Mouse (Mus musculus) mature B cell (primary cell): ENCODE measurements around the gene Akap14.
"Not testable (repeated sequence)": the region's sequence is repeated elsewhere in the genome, so short reads cannot be mapped to it uniquely, and the experiment has no call there.

Experiments used
- in situ Hi-C: fragments of 300-500 bp; cut with MboI; formaldehyde crosslinking; loops from 2 replicates; pipeline ENCODE4 v1.14.3; 2019

Akap14 gene

GRCm38 (mm10) chrX:37168742-37169141, at the start of gene Akap14:
Gene Akap14 (minus strand): TSS chrX:37168842.
- in situ Hi-C loops = no loop called here

DNA sequence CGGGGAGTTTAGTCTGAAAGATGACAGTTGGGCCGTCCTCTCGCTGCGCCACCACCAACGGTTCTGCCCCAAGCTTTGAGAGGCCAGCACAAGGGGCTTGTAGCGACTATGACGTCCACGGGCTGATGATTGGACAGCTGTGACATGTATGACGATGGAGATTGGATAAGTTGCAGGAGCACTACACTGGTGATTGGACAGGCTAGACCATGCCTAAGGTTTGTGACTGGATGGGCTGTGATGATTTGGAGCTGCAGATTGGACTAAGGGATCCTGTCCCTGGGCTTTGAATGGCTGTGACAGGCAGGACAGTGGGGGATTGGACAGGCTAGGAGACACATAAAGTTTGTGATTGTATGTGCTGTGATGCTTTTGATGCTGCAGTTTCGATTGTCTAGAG, 42.3 kb upstream of the Akap14 start, which contains the start of gene Gm9:
TSS of gene Gm9 (minus strand) at position 101 of the 400 bp plus-strand sequence.
- in situ Hi-C loops = no loop called here

DNA sequence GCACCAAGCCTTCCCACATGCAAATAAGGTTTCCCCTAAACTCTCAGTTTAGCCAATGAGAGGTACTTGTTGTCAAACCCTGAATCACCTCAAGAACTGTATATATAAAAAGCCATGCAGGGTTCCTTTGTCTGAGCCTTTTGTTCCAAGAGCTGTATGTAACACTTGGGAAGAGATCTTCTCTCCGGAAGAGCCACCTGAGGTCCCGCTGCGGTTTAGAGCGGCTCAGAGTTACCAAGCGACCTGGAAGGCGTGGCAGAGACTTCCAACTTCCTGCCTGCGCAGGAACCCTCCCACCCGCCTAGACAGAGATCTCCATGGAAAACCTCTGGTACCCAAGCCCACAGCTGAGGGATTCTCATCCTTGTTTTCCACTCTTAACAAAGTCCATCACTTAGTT, 30.0 kb upstream of the Akap14 start:
- in situ Hi-C loops = no loop called here

DNA sequence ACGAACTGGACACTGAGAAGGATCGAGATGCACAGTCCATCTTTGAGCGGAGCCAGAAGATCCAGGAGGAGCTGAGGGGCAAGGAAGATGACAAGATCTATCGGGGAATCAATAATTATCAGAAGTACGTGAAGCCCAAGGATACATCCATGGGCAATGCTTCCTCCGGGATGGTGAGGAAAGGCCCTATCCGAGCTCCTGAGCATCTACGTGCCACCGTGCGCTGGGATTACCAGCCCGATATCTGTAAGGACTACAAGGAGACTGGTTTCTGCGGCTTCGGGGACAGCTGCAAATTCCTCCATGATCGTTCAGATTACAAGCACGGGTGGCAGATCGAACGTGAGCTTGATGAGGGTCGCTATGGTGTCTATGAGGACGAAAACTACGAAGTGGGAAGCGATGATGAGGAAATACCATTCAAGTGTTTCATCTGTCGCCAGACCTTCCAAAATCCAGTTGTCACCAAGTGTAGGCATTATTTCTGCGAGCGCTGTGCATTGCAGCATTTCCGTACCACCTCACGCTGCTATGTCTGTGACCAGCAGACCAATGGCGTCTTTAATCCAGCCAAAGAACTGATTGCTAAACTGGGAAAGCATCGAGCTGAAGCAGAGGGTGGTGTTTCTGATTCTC, 23.2 kb upstream of the Akap14 start:
- in situ Hi-C loops = no loop called here

GRCm38 (mm10) chrX:37191105-37191743, 22.6 kb upstream of the Akap14 start, which contains the start of the genes Ndufa1 and Rnf113a1:
Gene Ndufa1 (minus strand): TSS chrX:37191163.
Gene Rnf113a1 (plus strand): TSS chrX:37191245.
- in situ Hi-C loops = no loop called here

GRCm38 (mm10) chrX:37190755-37191104, 22.1 kb upstream of the Akap14 start:
- in situ Hi-C loops = no loop called here

DNA sequence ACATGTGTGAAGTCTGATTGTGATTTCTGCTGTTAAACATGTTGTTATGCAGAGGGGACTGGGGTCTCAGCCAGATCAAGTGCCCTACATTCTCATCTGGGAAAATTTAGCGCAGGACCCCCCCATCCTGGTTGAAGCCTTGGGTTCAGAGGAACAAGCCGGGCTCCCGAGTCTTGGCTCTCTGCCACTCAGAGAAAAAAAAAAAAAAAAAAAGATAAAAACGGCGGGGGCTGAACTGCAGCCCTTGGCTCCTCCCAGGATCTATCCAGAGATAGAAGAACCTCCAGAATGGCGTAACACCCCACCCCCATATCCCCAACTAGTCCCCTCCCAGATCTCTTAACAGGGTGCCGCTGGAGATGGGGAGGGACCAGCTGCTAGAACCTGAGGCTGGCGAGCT, 15.8 kb upstream of the Akap14 start:
- in situ Hi-C loops = not testable (repeated sequence)

DNA sequence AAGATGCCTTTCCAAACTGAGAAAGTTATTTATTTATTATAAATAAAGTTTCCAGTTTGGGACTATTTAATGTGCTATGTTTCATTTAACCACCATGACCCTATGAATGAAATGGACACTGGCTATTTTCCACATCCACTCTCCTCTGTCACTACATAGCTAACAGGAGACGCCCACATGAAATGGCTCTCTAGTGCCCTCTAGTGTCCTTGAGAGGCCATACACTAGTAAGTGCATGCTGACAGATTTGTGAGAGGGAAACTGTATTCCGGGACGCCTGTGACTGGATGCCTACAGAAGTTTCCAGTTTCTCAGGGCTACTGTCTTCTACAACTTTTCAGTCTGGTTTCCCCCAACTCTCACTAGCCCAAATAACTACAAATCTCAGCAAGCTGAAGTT, 1.6 kb downstream of the Akap14 start:
- in situ Hi-C loops = no loop called here

DNA sequence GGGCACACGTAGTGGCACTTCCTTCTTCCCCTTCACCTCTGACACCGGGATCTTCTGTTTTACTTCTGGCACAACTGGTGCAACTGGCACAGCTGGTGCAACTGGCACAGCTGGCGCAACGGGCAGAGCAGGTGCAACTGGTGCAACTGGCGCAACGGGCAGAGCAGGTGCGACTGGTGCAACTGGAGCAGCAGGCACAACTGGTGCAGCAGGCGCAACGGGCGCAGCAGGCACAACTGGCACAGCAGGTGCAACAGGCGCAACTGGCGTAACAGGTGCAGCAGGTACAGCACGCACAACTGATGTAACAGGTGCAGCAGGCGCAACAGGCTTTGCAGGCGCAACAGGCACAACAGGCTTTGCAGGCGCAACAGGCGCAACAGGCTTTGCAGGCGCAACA, 5.5 kb downstream of the Akap14 start:
- in situ Hi-C loops = no loop called here

- in situ Hi-C loops = no loop called here
These were observed 7.5 kb downstream of the Akap14 start for GRCm38 (mm10) chrX:37161169-37161568.

DNA sequence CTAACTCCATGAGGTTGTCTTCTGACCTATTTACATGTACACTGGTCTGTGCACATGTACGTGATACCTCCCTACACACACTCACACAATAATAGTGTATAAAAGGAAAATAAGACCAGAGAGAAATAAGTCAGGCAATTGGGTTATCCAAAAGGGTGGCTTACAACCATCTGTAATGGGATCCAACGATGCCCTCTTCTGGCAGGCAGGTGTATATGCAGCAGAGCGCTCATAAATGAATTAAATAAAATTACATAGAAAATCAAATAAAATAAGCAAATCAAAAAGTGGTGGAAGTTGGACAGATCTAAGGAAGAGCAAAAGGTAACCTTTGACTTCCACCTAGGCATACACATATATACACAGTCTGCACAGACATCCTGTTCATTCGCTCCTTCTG, 10.8 kb downstream of the Akap14 start:
- in situ Hi-C loops = no loop called here

- in situ Hi-C loops = no loop called here
These were observed 23.7 kb downstream of the Akap14 start for GRCm38 (mm10) chrX:37144954-37145353.

- in situ Hi-C loops = not testable (repeated sequence)
These were observed 24.1 kb downstream of the Akap14 start for GRCm38 (mm10) chrX:37144498-37144897.

DNA sequence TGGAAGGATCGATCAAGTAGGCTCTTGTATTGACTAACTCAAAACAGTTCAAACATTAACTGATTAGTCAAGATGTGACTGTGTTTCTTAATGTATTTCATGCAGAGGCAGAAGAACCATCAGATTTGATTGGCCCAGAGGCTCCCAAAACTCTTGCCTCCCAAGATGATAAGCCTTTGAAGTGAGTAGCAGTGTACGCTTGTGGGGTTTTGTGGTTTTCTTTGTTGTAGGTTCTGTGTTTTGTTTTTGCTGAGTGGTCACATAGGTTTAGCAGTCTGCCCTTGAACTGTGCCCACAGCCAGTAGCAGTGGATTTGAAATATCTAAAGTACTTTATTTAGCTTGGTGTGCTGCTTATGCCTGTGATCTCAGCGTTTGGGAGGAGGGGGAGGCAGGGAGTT, 26.9 kb downstream of the Akap14 start:
- in situ Hi-C loops = no loop called here

DNA sequence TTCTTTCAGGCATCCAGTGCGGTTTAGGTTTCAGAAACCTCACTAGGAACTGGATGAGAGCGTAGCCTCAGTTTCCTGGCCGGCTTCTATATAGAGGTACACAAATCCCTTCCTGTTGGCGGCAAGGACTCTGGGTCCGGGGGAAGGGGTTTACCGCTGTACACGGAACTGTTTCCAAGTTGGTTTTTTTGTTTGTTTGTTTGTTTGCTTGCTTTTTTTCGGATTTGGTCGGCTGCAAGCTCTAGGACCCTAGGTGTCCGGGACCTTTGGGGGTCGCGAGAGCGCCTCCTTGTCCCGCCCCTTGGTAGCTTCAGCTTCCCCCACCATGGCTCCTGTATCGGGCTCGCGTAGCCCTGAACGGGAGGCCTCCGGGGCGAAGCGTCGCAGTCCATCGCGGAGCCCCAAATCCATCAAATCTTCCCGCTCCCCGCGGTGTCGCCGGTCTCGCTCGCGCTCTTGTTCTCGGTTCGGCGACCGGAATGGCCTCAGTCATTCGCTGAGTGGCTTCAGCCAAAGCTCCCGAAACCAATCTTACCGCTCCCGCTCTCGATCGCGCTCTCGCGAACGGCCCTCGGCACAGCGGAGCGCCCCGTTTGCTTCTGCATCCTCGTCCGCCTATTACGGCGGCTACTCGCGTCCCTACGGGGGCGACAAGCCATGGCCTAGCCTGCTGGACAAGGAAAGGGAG, 41.8 kb downstream of the Akap14 start, which contains the start of gene Nkap:
TSS of gene Nkap (plus strand) at position 125 of the 688 bp plus-strand sequence.
- in situ Hi-C loops = no loop called here

DNA sequence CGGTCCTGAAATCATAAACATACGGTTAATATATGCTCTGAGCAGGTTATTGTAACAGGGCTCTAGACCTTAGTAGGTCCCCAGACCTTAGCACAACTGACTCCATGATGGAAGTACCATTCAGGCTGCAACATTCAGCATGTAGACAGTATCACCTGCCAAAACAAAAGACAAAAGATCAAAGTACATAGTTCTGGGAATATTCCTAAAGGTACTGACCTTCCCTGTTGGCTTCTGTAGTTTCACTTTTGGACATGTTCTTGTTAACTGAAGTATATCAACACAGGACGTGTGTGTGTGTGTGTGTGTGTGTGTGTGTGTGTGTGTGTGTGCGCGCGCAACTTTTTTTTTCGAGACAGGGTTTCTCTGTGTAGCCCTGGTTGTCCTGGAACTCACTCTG, 43.1 kb downstream of the Akap14 start:
- in situ Hi-C loops = no loop called here

DNA sequence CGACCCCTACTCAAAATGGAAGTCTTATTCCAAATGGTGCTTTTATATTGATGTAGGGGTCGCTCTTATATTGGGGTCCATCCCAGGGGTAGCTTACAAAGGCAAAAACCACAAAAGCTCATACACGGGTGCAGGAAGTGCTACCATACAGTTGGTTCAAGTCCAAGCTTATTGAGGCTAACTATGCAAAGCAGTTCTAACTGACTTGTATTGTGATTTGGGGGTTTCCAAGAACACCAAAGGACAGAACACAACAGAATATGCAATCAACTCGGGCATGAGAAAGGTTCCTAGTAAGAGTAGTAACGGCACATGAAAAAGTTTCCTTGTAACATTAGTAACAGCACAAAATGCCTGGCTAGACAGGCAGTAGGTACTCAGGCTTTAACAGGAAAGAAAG, 48.4 kb downstream of the Akap14 start:
- in situ Hi-C loops = no loop called here

DNA sequence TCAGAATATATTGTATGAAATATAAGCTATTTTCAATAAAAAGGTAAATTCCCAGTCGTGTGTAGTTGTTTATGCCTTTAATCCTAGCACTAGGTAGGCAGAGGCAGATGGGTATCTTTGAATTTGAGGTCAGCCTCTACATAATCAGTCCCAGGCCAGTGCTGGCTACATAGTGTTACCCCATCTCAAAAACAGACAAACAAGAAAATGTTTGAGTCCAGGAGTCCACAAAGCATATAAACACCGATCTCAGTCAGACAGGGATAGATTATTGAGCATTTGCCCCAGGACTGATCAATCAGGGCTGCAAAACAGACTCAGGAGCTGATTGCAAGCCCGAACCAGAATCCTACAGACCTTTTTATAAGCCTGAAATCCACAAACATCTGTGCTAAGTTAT, 49.1 kb downstream of the Akap14 start:
- in situ Hi-C loops = no loop called here

GRCm38 (mm10) chrX:37117085-37117484, 51.6 kb downstream of the Akap14 start:
- in situ Hi-C loops = no loop called here

DNA sequence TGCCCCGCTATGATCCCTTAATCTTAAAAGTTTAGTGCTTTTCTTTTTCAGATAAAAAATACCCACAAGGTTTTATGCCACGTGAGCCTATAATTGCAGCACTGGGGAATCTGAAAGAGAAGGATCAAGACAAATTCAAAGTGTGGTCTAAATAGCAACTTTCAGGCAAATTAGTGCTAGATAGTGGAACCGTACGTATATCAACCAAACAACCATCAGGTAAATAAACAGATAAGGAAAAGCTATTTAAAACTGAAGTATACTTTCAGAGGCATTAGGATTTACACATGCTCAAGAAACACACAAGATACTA, 57.8 kb downstream of the Akap14 start:
- in situ Hi-C loops = no loop called here

DNA sequence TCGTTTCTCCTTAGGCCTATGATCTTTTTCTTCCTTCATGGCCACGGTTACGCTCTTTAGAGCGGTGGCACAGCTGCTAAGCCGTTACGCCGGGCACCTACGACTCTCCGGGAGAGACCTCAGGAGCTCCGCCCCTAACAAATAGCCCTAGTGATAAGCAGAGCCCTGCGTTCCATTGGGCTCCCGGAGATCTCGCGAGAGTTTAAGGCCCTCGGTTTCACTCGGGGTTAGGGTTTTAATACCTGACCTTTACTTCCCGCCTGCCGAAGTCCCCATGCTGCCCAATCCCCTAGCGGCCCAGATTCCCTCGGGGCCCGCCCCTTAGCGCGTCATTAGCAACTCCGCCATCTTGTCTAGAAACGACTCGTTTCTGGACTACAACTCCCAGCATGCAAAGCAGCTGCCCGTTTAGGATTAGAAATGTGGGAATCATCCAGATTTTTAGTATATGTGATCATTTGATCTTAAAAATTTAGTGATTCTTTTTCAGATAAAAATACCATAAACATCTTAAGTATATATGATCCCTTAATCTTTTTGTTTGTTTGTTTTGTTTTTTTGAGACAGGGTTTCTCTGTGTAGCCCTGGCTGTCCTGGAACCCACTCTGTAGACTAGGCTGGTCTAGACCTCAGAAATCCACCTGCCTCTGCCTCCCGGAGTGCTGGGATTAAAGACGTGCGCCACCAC, 58.3 kb downstream of the Akap14 start, which contains the start of gene Upf3b:
TSS of gene Upf3b (minus strand) at position 130 of the 688 bp plus-strand sequence.
- in situ Hi-C loops = no loop called here

- in situ Hi-C loops = no loop called here
These were observed 59.0 kb downstream of the Akap14 start for GRCm38 (mm10) chrX:37109526-37110192.
